Mouse (Mus musculus) spleen, postnatal 14 days (tissue): ENCODE data around the gene Itpr2.

Experiments
- DNase-seq, 2 experiments: peaks; one replicate each; pipeline ENCODE4 v3.0.0; 2021 to 2022; ENCODE audit warnings: low spot score in 2 of 2

The Itpr2 gene

GRCm38 (mm10) chr6:146113085-146113484 is 388.9 kb downstream of the Itpr2 start:
- DNase-seq = peak in 1 of 2 experiments; percentile 12

GRCm38 (mm10) chr6:146112211-146112610 is 389.8 kb downstream of the Itpr2 start:
- DNase-seq = no peak

- DNase-seq = no peak
These were observed 390.2 kb downstream of the Itpr2 start for GRCm38 (mm10) chr6:146111781-146112180.

GRCm38 (mm10) chr6:146110832-146111741 is 390.9 kb downstream of the Itpr2 start:
- no peak for DNase-seq

- no peak for DNase-seq
These were observed 391.6 kb downstream of the Itpr2 start for GRCm38 (mm10) chr6:146110425-146110824.

- DNase-seq = no peak
These were observed 393.3 kb downstream of the Itpr2 start for GRCm38 (mm10) chr6:146108695-146109094.

GRCm38 (mm10) chr6:146107117-146107832 is 394.7 kb downstream of the Itpr2 start:
- no peak for DNase-seq

- DNase-seq = no peak
These were observed 418.7 kb downstream of the Itpr2 start for GRCm38 (mm10) chr6:146083056-146083961.

GRCm38 (mm10) chr6:146082476-146082875 is 419.5 kb downstream of the Itpr2 start:
- no peak for DNase-seq

GRCm38 (mm10) chr6:146081578-146081977 is 420.4 kb downstream of the Itpr2 start:
- DNase-seq = no peak

GRCm38 (mm10) chr6:146080546-146081512 is 421.2 kb downstream of the Itpr2 start:
- no peak for DNase-seq

GRCm38 (mm10) chr6:146079734-146080443 is 422.1 kb downstream of the Itpr2 start:
- DNase-seq = peak in 1 of 2 experiments; percentile 28

GRCm38 (mm10) chr6:146079261-146079660 is 422.8 kb downstream of the Itpr2 start:
- DNase-seq = peak; percentile 43 to 72

GRCm38 (mm10) chr6:146078136-146078535 is 423.9 kb downstream of the Itpr2 start:
- DNase-seq = no peak

- no peak for DNase-seq
These were observed 424.7 kb downstream of the Itpr2 start for GRCm38 (mm10) chr6:146077124-146077889.

GRCm38 (mm10) chr6:146072842-146073241 is 429.2 kb downstream of the Itpr2 start:
- no peak for DNase-seq

GRCm38 (mm10) chr6:146071883-146072282 is 430.1 kb downstream of the Itpr2 start:
- no peak for DNase-seq
